Mouse (Mus musculus) urinary bladder, postnatal 25 days (tissue): ENCODE measurements at regions not wholly inside any gene's neighbourhood (a gene's known extent, or its start where the extent isn't known, plus 50 kb on each side); places are given as distances from the start of the nearest gene placed in this dataset.

Experiments
- DNase-seq: peaks from one replicate; pipeline ENCODE4 v3.0.0; 2022; ENCODE audit warnings: low spot score

- DNase-seq: no peak
Observed at GRCm38 (mm10) chr4:87718166-87718805, 314.9 kb downstream of the Mllt3 start.

GRCm38 (mm10) chr4:87715212-87715933, 317.8 kb downstream of the Mllt3 start:
- no peak for DNase-seq

DNA sequence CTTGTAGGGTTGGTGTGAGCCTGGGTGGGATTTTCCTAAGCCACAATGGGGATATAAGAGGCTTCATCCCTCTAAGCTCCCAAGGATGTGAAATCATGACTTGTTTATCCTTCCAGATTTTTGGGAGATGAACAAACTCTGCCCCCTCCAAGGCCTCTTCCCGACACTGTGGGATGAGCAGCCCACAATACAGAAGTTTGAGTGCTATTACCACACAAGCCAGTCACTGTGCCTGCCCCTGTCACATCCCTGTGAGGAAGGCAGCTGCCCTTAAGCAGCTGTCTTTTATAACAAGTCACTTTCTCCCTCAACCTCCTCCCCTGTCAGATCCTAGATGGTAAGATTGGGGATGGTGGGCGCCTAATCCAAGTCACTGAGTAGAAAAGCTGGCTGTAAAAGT, 320.5 kb downstream of the Mllt3 start:
- DNase-seq: no peak

DNA sequence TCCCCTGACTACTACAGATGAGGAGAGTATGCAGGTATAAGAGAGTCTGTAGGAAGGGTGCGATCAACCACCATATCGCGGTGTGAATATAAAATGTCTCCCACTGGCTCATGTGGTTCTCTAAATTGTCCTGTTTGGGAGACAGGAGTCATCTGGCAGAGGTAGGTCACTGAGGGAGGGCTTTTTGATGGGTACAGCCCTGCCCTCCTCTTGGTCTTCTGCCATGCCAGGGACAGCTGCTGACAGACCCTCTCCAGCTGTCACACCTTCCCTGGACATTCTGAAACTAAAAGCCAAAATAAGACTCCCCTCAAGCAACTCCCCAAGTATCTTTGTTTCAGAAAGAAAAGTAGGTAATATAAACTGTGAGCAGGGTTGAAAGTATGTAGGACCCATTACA, 320.9 kb downstream of the Mllt3 start:
- DNase-seq: no peak

DNA sequence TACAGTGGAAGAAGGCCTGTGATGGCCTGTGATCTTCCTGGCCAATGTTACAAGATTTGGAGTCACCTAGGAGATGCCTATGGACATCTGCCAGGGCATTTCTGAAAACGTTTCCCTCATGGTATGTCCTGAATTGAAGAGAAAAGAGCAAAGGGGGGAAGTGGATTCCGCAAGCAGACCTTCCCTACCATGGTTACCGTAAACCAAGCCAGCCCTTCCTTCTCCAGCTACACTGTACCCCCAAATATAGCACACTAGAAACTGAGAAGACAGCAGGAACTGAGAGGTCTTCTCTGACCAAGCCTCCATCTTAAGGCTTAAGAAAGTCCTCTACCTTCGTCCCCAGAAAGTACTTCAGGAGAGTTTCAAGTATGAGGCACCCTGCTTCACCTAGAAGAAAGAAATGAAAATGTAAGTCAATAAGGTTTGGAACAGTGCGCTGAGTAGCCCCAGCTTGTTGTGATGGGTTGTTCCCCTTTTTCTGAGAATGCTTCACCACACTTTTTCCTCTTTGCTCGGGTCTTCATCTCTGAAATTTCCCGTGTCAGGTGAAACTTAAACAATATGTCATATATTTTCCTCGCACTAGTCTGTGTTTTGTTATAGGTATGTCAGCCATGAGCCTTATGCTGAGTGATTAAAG, 321.9 kb downstream of the Mllt3 start:
- no peak for DNase-seq

- DNase-seq: no peak
Observed at GRCm38 (mm10) chr4:87708981-87709645, 324.1 kb downstream of the Mllt3 start.

- DNase-seq: no peak
Observed at GRCm38 (mm10) chr4:87707386-87707785, 325.8 kb downstream of the Mllt3 start.

DNA sequence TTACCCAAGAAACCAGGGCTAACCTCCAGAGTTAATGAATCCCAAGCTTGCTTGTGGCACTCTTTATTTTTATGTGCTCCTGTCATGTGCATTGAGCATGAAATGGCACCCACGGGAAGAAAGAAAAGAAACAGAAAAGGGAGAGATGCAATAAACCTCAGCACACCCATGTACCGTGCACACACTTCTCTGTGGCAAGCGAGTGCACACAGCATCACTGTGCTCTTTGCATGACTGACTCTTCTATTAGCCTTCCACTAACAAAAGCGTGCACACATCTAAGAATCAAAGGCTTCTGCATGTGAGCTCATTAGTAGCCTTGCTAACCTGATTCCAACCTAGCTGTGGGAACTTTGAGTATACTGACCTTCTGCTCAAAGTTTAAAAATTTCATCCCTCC, 330.3 kb downstream of the Mllt3 start:
- DNase-seq: no peak

DNA sequence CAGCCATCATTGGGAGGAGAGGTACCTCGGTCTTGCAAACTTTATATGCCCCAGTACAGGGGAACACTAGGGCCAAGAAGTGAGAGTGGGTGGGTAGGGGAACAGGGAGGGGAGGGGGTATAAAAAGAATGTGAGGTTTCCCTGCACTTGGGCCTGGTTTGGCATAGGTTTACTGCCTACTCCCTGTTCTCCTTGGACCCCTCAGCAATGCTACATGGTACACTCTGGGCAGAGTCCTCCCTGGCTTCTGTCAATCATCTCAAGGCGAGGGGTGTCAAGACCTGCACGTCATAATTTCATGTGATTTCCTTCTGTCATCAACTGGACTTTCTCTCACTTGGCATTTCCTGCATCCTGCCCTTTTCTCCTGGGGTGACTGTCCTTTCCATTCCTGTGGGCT, 330.9 kb downstream of the Mllt3 start:
- no peak for DNase-seq

DNA sequence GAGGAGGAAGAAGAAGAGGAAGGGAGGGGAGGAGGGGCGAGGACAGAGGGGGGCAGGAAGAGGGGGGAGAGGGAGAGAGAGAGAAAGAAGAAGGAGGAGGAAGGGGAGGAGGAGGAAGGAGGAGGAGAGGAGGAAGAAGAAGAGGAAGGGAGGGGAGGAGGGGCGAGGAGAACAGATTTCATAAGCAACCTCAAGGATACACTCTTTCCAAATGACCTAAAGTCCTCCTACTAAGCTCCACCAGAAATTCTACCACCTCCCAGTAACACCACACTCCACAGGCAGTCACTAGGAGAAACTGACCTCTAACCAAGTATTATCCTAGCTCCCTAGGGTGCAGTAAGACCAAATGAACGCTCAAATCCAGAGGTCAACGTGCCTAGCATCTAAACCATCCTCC, 332.1 kb downstream of the Mllt3 start:
- DNase-seq: no peak

- no peak for DNase-seq
Observed at GRCm38 (mm10) chr4:87700508-87700907, 332.7 kb downstream of the Mllt3 start.

DNA sequence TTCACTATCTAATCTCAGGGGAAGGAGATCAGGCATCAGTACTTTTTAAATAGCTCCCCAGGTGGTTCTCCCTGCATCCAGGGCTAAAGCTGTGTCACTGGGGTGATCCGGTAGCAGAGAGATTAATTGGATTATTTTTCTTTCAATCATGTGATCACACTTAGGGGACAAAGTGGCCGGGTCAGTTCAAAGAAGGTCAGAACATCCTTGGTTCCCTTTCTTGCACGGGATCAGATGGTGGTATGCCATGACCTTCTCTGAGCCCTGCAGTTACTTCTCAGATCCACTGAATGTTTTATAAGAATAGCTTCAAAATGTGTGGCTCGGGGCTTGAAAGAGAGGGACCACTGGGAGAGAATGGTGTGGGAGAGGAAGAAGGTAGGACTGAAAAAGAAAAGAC, 333.6 kb downstream of the Mllt3 start:
- no peak for DNase-seq

DNA sequence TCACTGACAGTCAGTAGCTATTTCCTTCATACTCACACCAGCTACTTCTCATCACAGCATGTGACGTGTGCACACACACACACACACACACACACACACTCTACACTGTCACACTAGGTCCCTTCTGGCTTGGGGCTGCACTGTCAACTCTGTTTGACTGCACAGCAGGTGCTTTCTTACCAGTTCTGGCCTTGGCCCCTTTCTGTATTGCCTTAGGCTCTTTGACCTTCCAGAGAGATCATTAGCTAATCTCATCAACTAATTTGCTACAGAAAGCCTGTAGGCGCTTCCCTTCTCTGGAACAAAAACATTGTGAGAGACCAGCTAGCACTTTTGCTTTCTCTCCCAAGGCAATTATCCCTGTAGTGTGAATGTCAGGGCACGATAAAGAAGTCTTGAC, 334.4 kb downstream of the Mllt3 start:
- no peak for DNase-seq

GRCm38 (mm10) chr4:87696921-87697320, 336.2 kb downstream of the Mllt3 start:
- DNase-seq: no peak

DNA sequence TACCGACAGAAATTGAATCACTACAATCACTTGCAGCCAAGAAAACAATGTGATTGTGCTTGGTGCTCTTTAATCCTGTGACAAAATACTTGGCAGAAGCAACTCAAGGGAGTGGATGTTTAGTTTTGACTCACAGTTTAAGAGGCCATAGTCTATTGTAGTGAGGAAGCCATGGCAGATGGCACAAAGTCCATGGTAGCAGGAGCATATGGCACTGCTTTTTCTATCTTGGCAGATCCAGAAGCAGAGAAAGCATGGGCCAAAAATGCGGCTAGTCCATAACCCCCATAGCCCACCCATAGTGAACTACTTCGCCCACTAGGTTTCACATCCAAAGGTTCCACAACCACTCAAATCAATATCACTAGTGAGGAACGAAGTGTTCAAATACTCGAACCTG, 337.4 kb downstream of the Mllt3 start:
- no peak for DNase-seq

DNA sequence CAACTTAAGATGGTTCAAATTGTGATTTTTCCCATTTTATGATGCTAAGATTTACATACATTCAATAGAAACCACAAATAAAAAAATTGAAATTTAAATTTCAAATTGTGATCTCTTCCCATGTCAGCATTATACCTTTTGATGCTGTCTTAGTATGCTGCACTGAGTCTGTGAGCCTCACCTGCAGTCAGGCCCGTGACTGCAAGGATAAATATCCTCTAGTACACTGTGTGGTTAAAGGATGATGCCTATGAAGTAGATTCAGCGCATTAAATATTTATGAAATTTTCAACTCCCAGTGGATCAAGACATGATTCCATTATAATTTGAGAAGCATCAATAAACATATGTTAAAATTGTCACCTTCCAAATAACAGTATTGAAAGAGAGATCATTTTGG, 340.4 kb downstream of the Mllt3 start:
- no peak for DNase-seq

- DNase-seq: no peak
Observed at GRCm38 (mm10) chr4:87684952-87685351, 348.2 kb downstream of the Mllt3 start.

GRCm38 (mm10) chr4:87682783-87683182, 350.4 kb downstream of the Mllt3 start:
- DNase-seq: no peak

DNA sequence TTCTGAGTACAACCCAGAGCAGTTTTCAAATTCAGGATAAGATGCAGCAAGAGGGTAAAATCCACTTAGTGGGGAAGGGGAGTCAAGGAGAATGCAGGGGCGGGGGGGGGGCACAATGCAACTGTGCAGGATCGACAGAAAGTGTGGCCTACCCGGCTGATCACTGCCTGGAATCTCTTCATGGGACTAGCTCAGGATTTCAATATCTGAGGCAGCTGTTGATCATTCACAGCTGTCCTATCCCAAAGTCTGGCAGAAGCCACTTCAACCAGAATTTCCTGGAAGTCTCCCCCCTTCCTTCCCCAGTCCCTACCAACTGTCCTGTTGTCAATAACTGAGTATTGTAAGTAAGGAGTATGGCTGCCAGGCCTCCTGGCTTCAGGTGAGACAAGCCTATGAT, 362.1 kb downstream of the Mllt3 start:
- no peak for DNase-seq

DNA sequence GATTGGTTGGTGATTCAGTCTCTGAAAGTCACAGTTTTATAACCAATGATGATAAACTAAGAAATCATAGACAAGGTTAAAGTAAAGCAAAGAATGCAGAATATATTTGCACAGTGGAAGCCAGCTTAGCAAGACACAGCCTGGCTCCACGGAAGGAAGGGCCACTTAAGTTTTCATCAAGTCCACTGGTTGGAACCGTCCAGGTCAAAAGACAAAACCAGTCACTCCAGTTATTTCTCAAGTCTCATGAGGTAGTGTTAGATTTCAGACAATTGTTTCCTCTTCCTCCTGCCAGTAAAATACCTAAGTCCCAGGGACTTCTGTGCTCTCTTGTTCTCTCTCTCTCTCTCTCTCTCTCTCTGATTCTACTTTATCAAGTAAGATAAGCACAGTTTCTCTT, 363.0 kb downstream of the Mllt3 start:
- DNase-seq: no peak

GRCm38 (mm10) chr4:87669480-87669879, 363.7 kb downstream of the Mllt3 start:
- DNase-seq: no peak

DNA sequence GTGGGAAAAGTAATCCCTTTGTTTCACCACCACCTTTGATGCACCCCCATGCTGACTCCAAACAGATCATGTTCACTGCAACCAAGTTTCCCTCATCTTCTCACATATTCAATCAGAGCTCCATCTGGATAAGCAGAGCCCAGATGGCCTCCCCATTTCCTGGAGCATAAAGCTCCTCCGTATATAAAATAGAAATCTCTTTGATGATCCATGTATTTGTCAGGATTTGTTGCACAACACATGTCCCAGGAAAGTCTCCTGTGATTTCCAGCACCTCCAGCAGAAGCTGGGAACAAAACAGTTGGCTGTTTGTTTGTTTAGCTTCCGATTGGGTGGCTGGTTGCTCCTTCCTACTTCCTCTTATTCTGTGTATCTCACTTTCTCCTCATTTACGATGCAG, 364.9 kb downstream of the Mllt3 start:
- no peak for DNase-seq

DNA sequence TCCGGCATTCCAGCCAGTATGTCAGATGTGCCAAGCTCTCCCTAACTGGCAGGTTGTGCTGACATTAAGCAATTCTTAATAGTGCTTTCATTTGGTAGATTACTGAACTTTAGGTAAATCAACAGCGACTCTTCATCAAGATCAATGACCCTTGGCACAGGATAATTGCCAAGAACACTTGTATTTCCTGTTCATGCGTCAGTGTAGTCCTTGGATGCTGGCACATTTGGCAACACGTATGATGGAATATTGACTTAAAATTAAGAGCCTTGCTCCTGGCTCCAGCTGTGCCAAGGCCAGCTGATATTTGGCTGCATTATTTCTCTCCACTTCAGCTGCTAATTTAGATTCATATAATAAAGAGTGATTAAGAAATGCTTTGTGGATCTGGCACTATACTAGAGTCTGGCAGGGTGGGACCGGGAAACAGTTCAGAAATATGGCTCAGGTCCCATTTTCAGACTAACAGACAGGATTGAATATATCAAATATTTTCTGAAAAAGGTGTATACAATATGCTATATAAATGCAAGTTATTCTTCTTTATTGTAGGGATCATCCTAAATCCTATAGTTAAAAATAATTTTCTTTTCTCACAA, 365.5 kb downstream of the Mllt3 start:
- DNase-seq: no peak
